Mouse (Mus musculus) ES-E14 (cell line): ENCODE measurements around the gene Olfr1012. TPM values are rescaled to one million over a fixed set of nuclear protein-coding genes. Genes with fewer than 3 reads are reported as not detected.
"Not testable (repeated sequence)": the region's sequence is repeated elsewhere in the genome, so short reads cannot be mapped to it uniquely, and the experiment has no call there.

Experiments
- DNase-seq: peaks from one replicate; pipeline ENCODE4 v3.0.0-alpha.2; 2013; ENCODE audit warnings: low read depth, low spot score
- H3K27ac ChIP-seq: 2 replicates; pipeline ENCODE4 v1.5.1; 2012; ENCODE audit warnings: low read depth, mild to moderate bottlenecking, low read length, moderate library complexity, mixed read lengths; ENCODE audit not compliant: poor library complexity, insufficient read depth, severe bottlenecking
- H3K36me3 ChIP-seq: 2 replicates; pipeline ENCODE4 v1.6.1; 2012; ENCODE audit warnings: mild to moderate bottlenecking, low read length, moderate library complexity, mixed read lengths; ENCODE audit not compliant: control insufficient read depth, poor library complexity, insufficient read depth, severe bottlenecking
- H3K4me1 ChIP-seq, 2 experiments: fragments of 150-350 bp in 1 of 2; sonication (generic) in 1 of 2; 2 replicates each; pipeline ENCODE4 v1.6.1; 2012; ENCODE audit warnings: low read length in 2 of 2, mild to moderate bottlenecking in 1 of 2, mixed read lengths in 1 of 2; ENCODE audit not compliant: control insufficient read depth in 2 of 2, insufficient read depth in 2 of 2, poor library complexity in 1 of 2
- H3K4me3 ChIP-seq, 2 experiments: fragments of 150-350 bp in 1 of 2; sonication (generic) in 1 of 2; 2 replicates each; pipeline ENCODE4 v1.5.1; 2012; ENCODE audit warnings: low read length in 2 of 2, low read depth in 1 of 2, mild to moderate bottlenecking in 1 of 2, mixed read lengths in 1 of 2; ENCODE audit not compliant: insufficient read depth in 1 of 2, poor library complexity in 1 of 2, severe bottlenecking in 1 of 2
- H3K9ac ChIP-seq: 2 replicates; pipeline ENCODE4 v1.6.1; 2012; ENCODE audit warnings: low read depth, mild to moderate bottlenecking, low read length, mixed read lengths; ENCODE audit not compliant: poor library complexity, insufficient read depth, severe bottlenecking
- H3K9me3 ChIP-seq: fragments of 150-350 bp; sonication (generic); 2 replicates; pipeline ENCODE4 v1.6.1; 2012; ENCODE audit warnings: low read depth, mild to moderate bottlenecking, low read length; ENCODE audit not compliant: control insufficient read depth, insufficient read depth
- CHD2 ChIP-seq: IDR thresholded peaks from 2 replicates; pipeline ENCODE4 v1.6.1; 2014; ENCODE audit warnings: mild to moderate bottlenecking, low read depth, low read length, inconsistent platforms
- HCFC1 ChIP-seq: IDR thresholded peaks from 2 replicates; pipeline ENCODE4 v1.6.1; 2012; ENCODE audit warnings: low read length, inconsistent platforms, borderline replicate concordance; ENCODE audit not compliant: insufficient read depth
- MAFK ChIP-seq: IDR thresholded peaks from 2 replicates; pipeline ENCODE4 v1.6.1; 2014; ENCODE audit warnings: mild to moderate bottlenecking, low read depth, low read length, inconsistent platforms; ENCODE audit not compliant: insufficient read depth
- ZNF384 ChIP-seq: IDR thresholded peaks from 2 replicates; pipeline ENCODE4 v1.6.1; 2012; ENCODE audit warnings: low read depth, low read length, inconsistent platforms
- in situ Hi-C, 2 experiments: fragments of 600-800 bp; cut with MboI; formaldehyde crosslinking; loops; one replicate each; pipeline ENCODE4 v1.15.1; 2025; ENCODE audit warnings: low sequenced_read_pairs in 2 of 2, inconsistent platforms in 1 of 2; ENCODE audit not compliant: unreplicated experiment in 2 of 2
- total RNA-seq: library from RNA; depleted of rRNA; stranded (reverse); fragments of 300-350 nt; gene quantifications from 2 replicates; pipeline ENCODE4 v1.2.3, GENCODE M21; 2012; rRNA removed

Gene Olfr1012
- total RNA-seq, 1 experiment: not detected

GRCm38 (mm10) chr2:85711159-85711558 lies 51.4 kb downstream of the Olfr1012 start:
- H3K27ac ChIP-seq: no peak overlapping the region
- no peaks in the 10 kb centered on the region for H3K9me3 ChIP-seq
- H3K9ac ChIP-seq: no peak overlapping the region
- H3K36me3 ChIP-seq: no peaks in the 10 kb centered on the region
- H3K4me1 ChIP-seq: no peaks in the 10 kb centered on the region
- DNase-seq: no peak
- in situ Hi-C loops: loop anchor here in 1 of 2 experiments (25.0 kb wide), 1 partner anchor 776 kb away; the partner anchor contains the start of gene Olfr228
- TF ChIP-seq CHD2: no peak
- TF ChIP-seq HCFC1: no peak
- TF ChIP-seq ZNF384: no peak
- TF ChIP-seq MAFK: no peak
- H3K4me3 ChIP-seq: no peak overlapping the region

DNA sequence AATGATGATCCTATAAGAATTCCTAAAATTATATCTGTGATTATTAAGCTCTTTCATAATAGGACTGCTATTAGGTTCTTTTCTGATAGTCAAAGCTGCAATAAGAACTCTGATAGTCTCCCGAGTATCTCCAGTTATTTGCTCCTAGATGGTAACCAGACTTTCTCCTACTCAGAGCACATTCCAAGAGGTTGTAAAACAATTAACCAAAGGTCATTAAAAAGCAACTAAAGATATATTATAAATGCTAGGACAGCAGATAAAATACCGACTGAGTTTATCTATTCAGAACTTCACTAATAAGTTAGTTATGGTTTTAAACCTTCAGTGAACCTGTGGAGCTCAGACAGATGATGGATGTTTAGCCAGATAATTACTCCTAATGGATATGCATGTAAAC lies 51.9 kb downstream of the Olfr1012 start:
- in situ Hi-C loops: loop anchor here in 1 of 2 experiments (25.0 kb wide), 1 partner anchor 777 kb away; the partner anchor contains the start of gene Olfr228
- H3K9me3 ChIP-seq, H3K4me3 ChIP-seq, H3K27ac ChIP-seq, H3K4me1 ChIP-seq, DNase-seq, H3K9ac ChIP-seq, H3K36me3 ChIP-seq: not testable (repeated sequence)

Other genes starting within 250 kb of the Olfr1012 start
- gene 4833423E24Rik, start 243.7 kb downstream of the Olfr1012 start, total RNA-seq: not detected in 2 replicates
- not detected in 2 replicates for gene Olfr996, start 183.6 kb downstream of the Olfr1012 start, total RNA-seq
- gene Olfr998, start 173.8 kb downstream of the Olfr1012 start, total RNA-seq: not detected in 2 replicates
- gene Olfr1000, start 150.9 kb downstream of the Olfr1012 start, total RNA-seq: not detected in 2 replicates
- gene Olfr1002, start 112.1 kb downstream of the Olfr1012 start, total RNA-seq: not detected in 2 replicates
- gene Olfr154, start 98.3 kb downstream of the Olfr1012 start, total RNA-seq: not detected in 2 replicates
- gene Olfr1006, start 84.0 kb downstream of the Olfr1012 start, total RNA-seq: not detected in 2 replicates
- gene Olfr1008, start 73.3 kb downstream of the Olfr1012 start, total RNA-seq: not detected in 2 replicates
- gene Olfr1009, start 47.3 kb downstream of the Olfr1012 start, total RNA-seq: not detected in 2 replicates
- not detected in 2 replicates for gene Olfr1013, start 4.3 kb upstream of the Olfr1012 start, total RNA-seq
- gene Olfr1014, start 9.9 kb upstream of the Olfr1012 start, total RNA-seq: not detected in 2 replicates
- gene Olfr1015, start 19.3 kb upstream of the Olfr1012 start, total RNA-seq: not detected in 2 replicates
- not detected in 2 replicates for gene Olfr1016, start 39.8 kb upstream of the Olfr1012 start, total RNA-seq
- not detected in 2 replicates for gene Olfr1018, start 55.7 kb upstream of the Olfr1012 start, total RNA-seq
- not detected in 2 replicates for gene Olfr1019, start 82.7 kb upstream of the Olfr1012 start, total RNA-seq
- not detected in 2 replicates for gene Olfr1020, start 84.3 kb upstream of the Olfr1012 start, total RNA-seq
- gene Olfr1022, start 105.8 kb upstream of the Olfr1012 start, total RNA-seq: not detected in 2 replicates
- not detected in 2 replicates for gene Olfr1023, start 122.9 kb upstream of the Olfr1012 start, total RNA-seq
- not detected in 2 replicates for gene Olfr1024, start 142.3 kb upstream of the Olfr1012 start, total RNA-seq
- gene Olfr1025-ps1, start 152.4 kb upstream of the Olfr1012 start, total RNA-seq: not detected in 2 replicates
- not detected in 2 replicates for gene Olfr1026, start 158.8 kb upstream of the Olfr1012 start, total RNA-seq
- not detected in 2 replicates for gene Olfr1028, start 187.7 kb upstream of the Olfr1012 start, total RNA-seq
- gene Olfr1029, start 211.1 kb upstream of the Olfr1012 start, total RNA-seq: not detected in 2 replicates
- not detected in 2 replicates for gene Olfr1030, start 216.5 kb upstream of the Olfr1012 start, total RNA-seq
- not detected in 2 replicates for gene Olfr1031, start 227.5 kb upstream of the Olfr1012 start, total RNA-seq
- gene Olfr1032, start 242.8 kb upstream of the Olfr1012 start, total RNA-seq: not detected in 2 replicates